Mouse (Mus musculus): ENCODE data around the gene Gm8247.
"Not testable (repeated sequence)": the region's sequence is repeated elsewhere in the genome, so short reads cannot be mapped to it uniquely, and the experiment has no call there.

Gene Gm8247

GRCm38 (mm10) chr14:44582853-44583252 is at the start of gene Gm8247:
Gene Gm8247 (plus strand): TSS chr14:44583153.
- not testable (repeated sequence) for DNase-seq (ENCODE audit: low spot score)

- not testable (repeated sequence) for DNase-seq (ENCODE audit: low spot score)
Observed at GRCm38 (mm10) chr14:44547961-44548360, 35.0 kb upstream of the Gm8247 start.

- DNase-seq (ENCODE audit: low spot score): not testable (repeated sequence)
Observed at GRCm38 (mm10) chr14:44591765-44592164, 8.8 kb downstream of the Gm8247 start.

GRCm38 (mm10) chr14:44627737-44628136 is 44.8 kb downstream of the Gm8247 start, which contains the start of gene Gm5624:
Gene Gm5624 (minus strand): TSS chr14:44627938.
- DNase-seq (ENCODE audit: low spot score): not testable (repeated sequence)
